Mouse (Mus musculus) heart, postnatal 0 days (tissue): ENCODE data around the gene Rbm39. TPM values are rescaled to one million over a fixed set of nuclear protein-coding genes. Genes with fewer than 3 reads are reported as not detected.

Experiments used
- ATAC-seq: fragments of 200-750 bp; cut with Nextera tagmentation; 2 replicates; pipeline ENCODE4 v1.8.0; 2017; ENCODE audit warnings: low read depth, moderate number of reproducible peaks, moderate library complexity; ENCODE audit not compliant: insufficient read depth
- DNase-seq: peaks from one replicate; pipeline ENCODE4 v3.0.0-alpha.2; 2016; ENCODE audit warnings: low spot score
- H3K27ac ChIP-seq: fragments of 300-500 bp; sonication (generic); 2 replicates; pipeline ENCODE4 v1.5.1; 2014; ENCODE audit warnings: low read depth, mild to moderate bottlenecking
- H3K27me3 ChIP-seq: fragments of 300-500 bp; sonication (generic); 2 replicates; pipeline ENCODE4 v1.6.1; 2014; ENCODE audit warnings: low read length, mixed read lengths; ENCODE audit not compliant: control insufficient read depth, insufficient read depth
- H3K36me3 ChIP-seq: fragments of 300-500 bp; sonication (generic); replicated peaks from 2 replicates; pipeline ENCODE4 v1.6.1; 2014; ENCODE audit warnings: low read length, mixed read lengths; ENCODE audit not compliant: control insufficient read depth, insufficient read depth
- H3K4me1 ChIP-seq: fragments of 300-500 bp; sonication (generic); 2 replicates; pipeline ENCODE4 v1.6.1; 2014; ENCODE audit warnings: antibody characterized with exemption; ENCODE audit not compliant: control insufficient read depth, insufficient read depth
- H3K4me2 ChIP-seq: fragments of 300-500 bp; sonication (generic); 2 replicates; pipeline ENCODE4 v1.6.1; 2014; ENCODE audit warnings: low read depth, mild to moderate bottlenecking, low read length, moderate library complexity
- H3K4me3 ChIP-seq: fragments of 300-500 bp; sonication (generic); 2 replicates; pipeline ENCODE4 v1.5.1; 2014; ENCODE audit warnings: low read depth, low read length
- H3K9ac ChIP-seq: fragments of 300-500 bp; sonication (generic); replicated peaks from 2 replicates; pipeline ENCODE4 v1.6.1; 2014; ENCODE audit warnings: low read depth, low read length, mixed read lengths
- H3K9me3 ChIP-seq: fragments of 300-500 bp; sonication (generic); replicated peaks from 2 replicates; pipeline ENCODE4 v1.6.1; 2016; ENCODE audit warnings: low read length; ENCODE audit not compliant: control insufficient read depth
- CTCF ChIP-seq: IDR thresholded peaks from 2 replicates; pipeline ENCODE4 v1.5.1; 2016; ENCODE audit warnings: antibody characterized with exemption, control low read depth, low read depth
- EP300 ChIP-seq: IDR thresholded peaks from 2 replicates; pipeline ENCODE4 v1.6.1; 2016; ENCODE audit warnings: antibody characterized with exemption, low read depth
- WGBS: fragments of 180-500 bp; shearing (Covaris S2); extraction: QIAGEN DNeasy Blood & Tissue Kit; methylation state at CpG from one replicate; pipeline ENCODE4 v1.1.7; 2014; 5-methylcytosine and 5-hydroxymethylcytosine counted together
- polyA plus RNA-seq: library from polyadenylated mRNA; unstranded; fragments of >200 nt; fragmentation: Nextera tagmentation; extraction: Ambion mirVana; gene quantifications from 2 replicates; pipeline ENCODE4 v1.2.1, GENCODE M21; 2015
- total RNA-seq: library from RNA; depleted of rRNA; stranded (reverse); fragments of >200 nt; gene quantifications from 2 replicates; pipeline ENCODE4 v1.2.3, GENCODE M21; 2014; ENCODE audit warnings: low replicate concordance; rRNA removed

Rbm39 gene
- total RNA-seq (272 and 376 TPM in 2 replicates), polyA plus RNA-seq (315 and 343 TPM in 2 replicates)

DNA sequence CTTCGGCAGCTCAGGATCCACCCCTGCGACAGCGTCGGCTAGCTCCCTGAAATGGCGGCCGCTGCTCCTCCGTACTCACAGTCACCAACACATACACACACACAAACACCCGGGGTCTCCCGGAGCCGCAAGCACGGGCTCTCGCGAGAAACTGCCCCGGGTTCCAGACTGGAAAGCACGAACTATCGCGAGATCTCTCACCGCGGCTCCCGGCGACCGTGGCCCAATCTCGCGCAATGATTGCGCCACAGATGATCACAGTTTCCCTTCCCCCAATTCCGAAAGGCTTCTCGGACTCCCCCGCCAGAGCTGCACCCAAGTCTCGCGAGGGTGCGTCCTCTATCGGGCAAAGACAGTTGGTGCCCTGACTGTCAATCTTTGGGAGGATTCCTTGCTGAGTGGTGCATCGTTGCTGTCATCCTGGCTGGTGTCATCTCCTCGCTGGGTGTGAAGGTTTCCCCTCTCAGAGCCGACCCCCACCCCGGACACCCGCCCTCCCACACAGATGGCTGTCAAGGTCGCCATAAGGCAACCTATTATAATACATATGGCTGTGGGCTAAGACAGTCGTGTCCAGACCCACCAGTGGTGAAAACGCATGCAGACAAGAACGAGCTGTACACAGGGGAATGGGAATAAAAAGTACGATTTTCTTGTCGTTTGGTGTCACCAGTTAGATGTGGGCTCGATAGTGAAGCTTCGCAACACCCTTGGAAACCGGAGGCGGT lies at the start of gene Rbm39:
TSS of gene Rbm39 (minus strand) at position 145 of the 728 bp plus-strand sequence.
- peak; percentile 100 for TF ChIP-seq EP300
- peak; percentile 53 for TF ChIP-seq CTCF
- Histone ChIP-seq H3K27me3 (no peaks in the 10 kb centered on the region), H3K36me3 (peaks cover 24% of the 10 kb centered on the region), H3K9me3 (no peaks in the 10 kb centered on the region), H3K27ac (peak within 1 kb of the TSS; percentile 99), H3K9ac (peak within 1 kb of the TSS; percentile 100), H3K4me1 (peaks cover 25% of the 10 kb centered on the region), H3K4me3 (peak within 1 kb of the TSS; percentile 95), H3K4me2 (peak within 1 kb of the TSS; percentile 83)
- WGBS: under 1% methylated on average over 47 of the region's 47 CpGs
- ATAC-seq (peak; percentile 94), DNase-seq (peak; percentile 99)

DNA sequence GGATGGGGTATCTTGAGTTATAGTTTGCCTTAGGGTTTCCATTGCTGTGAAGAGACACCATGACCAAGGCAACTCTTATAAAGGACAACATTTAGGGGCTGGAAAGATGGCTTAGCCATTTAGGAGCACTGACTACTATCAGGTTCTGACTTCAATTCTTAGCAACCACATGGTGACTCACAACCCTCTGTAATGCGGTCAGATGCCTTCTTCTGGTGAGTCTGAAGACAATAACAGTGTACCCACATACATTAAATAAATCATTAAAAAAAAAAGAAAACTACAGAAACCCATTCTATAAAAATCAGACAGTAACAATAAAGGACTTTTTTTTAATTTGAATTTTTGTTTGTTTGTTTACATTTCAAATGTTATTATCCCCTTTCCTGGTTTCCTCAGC lies 49.1 kb upstream of the Rbm39 start:
- H3K4me3 ChIP-seq: no peak overlapping the region
- peaks cover 3% of the 10 kb centered on the region; the same call in 1 of the 2 replicates for H3K4me1 ChIP-seq
- ATAC-seq (no peak), DNase-seq (no peak)
- TF ChIP-seq CTCF: no peak
- TF ChIP-seq EP300: no peak
- 89% methylated on average over 1 of the region's 1 CpGs for WGBS
- no peak overlapping the region for H3K9ac ChIP-seq
- no peaks in the 10 kb centered on the region for H3K9me3 ChIP-seq
- peaks cover 40% of the 10 kb centered on the region for H3K36me3 ChIP-seq
- H3K4me2 ChIP-seq: no peak overlapping the region
- H3K27me3 ChIP-seq: no peaks in the 10 kb centered on the region
- H3K27ac ChIP-seq: no peak overlapping the region

DNA sequence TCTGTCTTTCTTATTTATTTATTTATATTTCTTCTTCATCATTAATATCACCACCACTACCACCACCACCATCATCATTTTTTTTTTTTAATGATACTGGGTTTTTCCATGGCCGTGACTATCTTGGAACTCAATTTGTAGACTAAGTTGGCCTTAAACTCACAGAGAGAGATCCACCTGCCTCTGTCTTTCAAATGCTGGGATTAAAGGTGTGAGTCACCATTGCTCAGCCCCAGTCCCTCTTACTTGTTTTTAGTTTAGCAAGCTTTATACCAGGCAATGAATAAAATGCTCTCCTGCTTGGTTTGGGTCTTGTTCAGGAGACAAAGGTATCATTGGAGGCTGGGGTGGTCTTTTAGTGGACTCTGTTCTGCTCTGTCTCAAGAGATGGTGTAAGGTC lies 47.7 kb upstream of the Rbm39 start:
- peaks cover 38% of the 10 kb centered on the region for H3K36me3 ChIP-seq
- WGBS: 88% methylated on average over 1 of the region's 1 CpGs

DNA sequence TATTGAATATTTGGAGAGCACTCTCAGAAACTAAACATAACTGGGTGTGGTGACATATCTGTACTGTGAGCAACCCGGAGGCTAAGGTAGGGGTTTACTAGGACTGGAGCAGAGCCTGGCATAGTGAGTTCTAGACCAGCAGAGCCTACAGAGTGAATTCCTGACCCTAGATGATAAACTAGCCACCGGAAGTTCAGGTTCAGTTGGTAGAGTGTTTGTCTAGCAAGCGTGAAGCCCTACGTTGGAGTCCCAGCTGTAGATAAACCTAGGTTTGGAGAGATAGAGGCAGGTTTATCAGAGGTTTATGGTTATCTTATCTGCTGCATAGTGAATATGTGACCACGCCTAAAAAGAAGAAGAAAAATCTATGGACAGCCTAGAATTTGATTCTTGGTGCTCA lies 44.0 kb upstream of the Rbm39 start:
- H3K4me1 ChIP-seq: peaks cover 7% of the 10 kb centered on the region; the same call in 1 of the 2 replicates
- peaks cover 31% of the 10 kb centered on the region for H3K36me3 ChIP-seq
- no peak for DNase-seq
- no peak for TF ChIP-seq EP300
- no peak for TF ChIP-seq CTCF
- ATAC-seq: no peak
- H3K27ac ChIP-seq: peak overlapping the region; percentile 23; the same call in 1 of the 2 replicates
- no peaks in the 10 kb centered on the region for H3K27me3 ChIP-seq
- H3K4me2 ChIP-seq: no peak overlapping the region
- H3K4me3 ChIP-seq: no peak overlapping the region
- no peak overlapping the region for H3K9ac ChIP-seq
- WGBS: 54% methylated on average over 5 of the region's 5 CpGs
- no peaks in the 10 kb centered on the region for H3K9me3 ChIP-seq

More for the DNA sequence above, 47.7 kb upstream of the Rbm39 start:
- Histone ChIP-seq H3K27ac (no peak overlapping the region), H3K9me3 (no peaks in the 10 kb centered on the region), H3K4me1 (peaks cover 7% of the 10 kb centered on the region; the same call in 1 of the 2 replicates), H3K27me3 (no peaks in the 10 kb centered on the region), H3K4me2 (no peak overlapping the region), H3K9ac (no peak overlapping the region), H3K4me3 (no peak overlapping the region)
- TF ChIP-seq CTCF: no peak
- no peak for TF ChIP-seq EP300
- DNase-seq (no peak), ATAC-seq (no peak)

DNA sequence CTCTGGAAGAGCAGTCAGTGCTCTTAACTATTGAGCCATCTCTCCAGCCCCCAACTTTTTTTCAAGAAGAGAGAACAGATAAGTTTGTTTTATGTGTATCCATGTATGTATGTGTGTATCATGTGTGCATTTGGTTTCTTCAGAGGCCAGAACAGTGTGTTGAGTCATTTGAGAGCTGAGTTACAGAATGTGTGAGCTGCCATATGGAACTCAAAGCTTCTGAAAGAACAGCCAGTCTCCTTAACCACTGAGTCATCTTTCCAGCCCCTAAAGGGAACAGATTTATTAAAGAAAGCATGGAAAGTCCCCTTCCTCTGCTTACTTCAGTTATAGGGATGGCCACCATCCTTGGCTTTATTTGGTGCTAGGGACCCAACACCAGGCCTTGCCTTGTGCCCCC lies 42.1 kb upstream of the Rbm39 start:
- H3K27ac ChIP-seq: no peak overlapping the region
- no peak overlapping the region for H3K4me2 ChIP-seq
- H3K9me3 ChIP-seq: no peaks in the 10 kb centered on the region
- DNase-seq (no peak), ATAC-seq (no peak)
- H3K9ac ChIP-seq: no peak overlapping the region
- no peak overlapping the region for H3K4me3 ChIP-seq
- no peak for TF ChIP-seq CTCF
- H3K4me1 ChIP-seq: peaks cover 7% of the 10 kb centered on the region; the same call in 1 of the 2 replicates
- H3K27me3 ChIP-seq: no peaks in the 10 kb centered on the region
- peaks cover 31% of the 10 kb centered on the region for H3K36me3 ChIP-seq
